In the genomic region with DNA sequence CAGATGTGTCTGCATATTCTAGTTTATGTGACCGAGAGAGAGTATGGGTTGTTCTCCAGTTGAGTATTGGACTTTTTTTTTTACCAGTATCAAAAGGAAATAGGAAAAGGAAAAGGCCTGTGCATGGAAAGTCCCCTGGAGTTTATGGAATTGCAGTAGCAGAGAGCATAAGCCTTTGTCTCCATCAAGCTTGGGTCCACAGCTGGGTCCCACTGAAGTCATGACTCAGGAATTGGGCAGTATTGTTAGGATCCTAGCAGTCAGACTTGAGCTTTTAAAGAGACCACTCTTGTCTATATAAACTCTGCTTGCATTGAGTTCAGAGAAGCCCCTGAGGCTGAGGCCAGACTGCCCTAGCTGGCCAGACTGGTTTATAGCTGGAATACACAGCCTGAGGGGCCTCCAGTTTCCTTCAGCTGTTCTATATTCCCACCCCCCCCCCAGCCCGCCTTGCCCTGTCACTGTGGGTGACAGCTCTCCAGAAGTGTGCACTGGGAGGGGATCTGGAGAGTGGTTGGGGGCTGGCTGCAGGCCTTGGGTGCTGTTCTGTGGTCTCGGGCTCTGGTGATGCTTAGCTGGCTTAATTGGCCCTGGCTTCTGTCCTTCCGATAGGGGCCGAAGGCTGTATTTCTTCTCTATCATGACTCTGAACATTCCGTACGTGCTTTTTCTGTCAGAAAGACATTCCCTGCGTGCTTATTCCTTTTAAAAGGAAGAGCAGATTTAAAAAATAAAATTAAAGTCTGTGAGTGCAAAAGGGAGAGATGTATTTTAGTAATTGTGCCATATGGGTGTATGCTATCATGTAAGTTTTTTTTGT, we compare ENCODE assay signal across 13 mouse cellular contexts.
DNase-seq lines count a peak whose midpoint lies in the region; ATAC-seq lines count a peak whose summit lies in the region.
"Had no signal": no experiment of that assay in that cellular context is flagged by ENCODE, and none has a peak within 500 bp of the region (broad histone marks: within the 10 kb centered on the region; RNA-seq: fewer than 3 reads in every experiment).

No protein-coding gene starts in this region.

- 74% methylated on average over 8 of the region's 8 CpGs for WGBS in neural tube, embryonic 12.5 days
- 52% methylated on average over 8 of the region's 8 CpGs for WGBS in stomach, embryonic 15.5 days

- no peak overlapping the region for H3K4me2 ChIP-seq in neural tube, embryonic 12.5 days (replicated peaks)
- no peak overlapping the region for H3K4me2 ChIP-seq in stomach, embryonic 15.5 days
- H3K4me2 ChIP-seq: forebrain, embryonic 13.5 days; limb, embryonic 13.5 days; neural tube, embryonic 15.5 days had no signal

- H3K27ac ChIP-seq in neural tube, embryonic 12.5 days: no peak overlapping the region
- peak overlapping the region; percentile 54 for H3K27ac ChIP-seq in stomach, embryonic 15.5 days
- H3K27ac ChIP-seq: forebrain, embryonic 13.5 days; limb, embryonic 13.5 days; neural tube, embryonic 15.5 days had no signal

- peak; percentile 16 for DNase-seq in heart, postnatal 4 days
- DNase-seq in heart, postnatal 14 days: no peak
- no peak for DNase-seq in neural tube, embryonic 10.5 days (ENCODE audit: extremely low spot score, low spot score)
- DNase-seq in forelimb bud, embryonic 11.5 days (ENCODE audit: low read depth, low spot score): peak; percentile 35
- DNase-seq in left cerebral cortex, postnatal 10 days (ENCODE audit: extremely low spot score in 1 of 2, low spot score in 2 of 2): no peak
- no peak for DNase-seq in layer of hippocampus, adult 11-12 months (ENCODE audit: low spot score)
- DNase-seq: cerebellum, postnatal 10 days; thymus, adult 18-20 months had no signal

- 0 out of 2 replicates have a peak, but pooled peaks cover 4% of the 10 kb centered on the region for H3K9me3 ChIP-seq in neural tube, embryonic 12.5 days
- no peaks in the 10 kb centered on the region for H3K9me3 ChIP-seq in stomach, embryonic 15.5 days
- H3K9me3 ChIP-seq: limb, embryonic 13.5 days; neural tube, embryonic 15.5 days had no signal

- ATAC-seq in neural tube, embryonic 12.5 days (ENCODE audit: low FRiP score, low read depth): peak; percentile 41
- peak; percentile 67 for ATAC-seq in stomach, embryonic 15.5 days (ENCODE audit: insufficient read depth, low FRiP score, low read depth)
- ATAC-seq: forebrain, embryonic 13.5 days had no signal

- H3K36me3 ChIP-seq in neural tube, embryonic 12.5 days: no peaks in the 10 kb centered on the region
- no peaks in the 10 kb centered on the region for H3K36me3 ChIP-seq in stomach, embryonic 15.5 days
- H3K36me3 ChIP-seq: limb, embryonic 13.5 days; neural tube, embryonic 15.5 days had no signal

- intact Hi-C loops in heart, postnatal 14 days (cut with DNase I): no loop called here
- intact Hi-C loops in left cerebral cortex, postnatal 10 days (cut with DNase I): no loop called here

- H3K4me1 ChIP-seq in neural tube, embryonic 12.5 days: no peaks in the 10 kb centered on the region
- peaks cover 10% of the 10 kb centered on the region for H3K4me1 ChIP-seq in stomach, embryonic 15.5 days
- H3K4me1 ChIP-seq: forebrain, embryonic 13.5 days; neural tube, embryonic 15.5 days had no signal

- no peaks in the 10 kb centered on the region for H3K27me3 ChIP-seq in neural tube, embryonic 12.5 days (replicated peaks)
- H3K27me3 ChIP-seq in stomach, embryonic 15.5 days (replicated peaks): no peaks in the 10 kb centered on the region
- H3K27me3 ChIP-seq: forebrain, embryonic 13.5 days; limb, embryonic 13.5 days; neural tube, embryonic 15.5 days had no signal

- no peak overlapping the region for H3K4me3 ChIP-seq in neural tube, embryonic 12.5 days
- H3K4me3 ChIP-seq in stomach, embryonic 15.5 days (replicated peaks): no peak overlapping the region
- H3K4me3 ChIP-seq: forebrain, embryonic 13.5 days; limb, embryonic 13.5 days; neural tube, embryonic 15.5 days had no signal

- H3K9ac ChIP-seq in neural tube, embryonic 12.5 days: no peak overlapping the region
- no peak overlapping the region for H3K9ac ChIP-seq in stomach, embryonic 15.5 days
- H3K9ac ChIP-seq: forebrain, embryonic 13.5 days; limb, embryonic 13.5 days; neural tube, embryonic 15.5 days had no signal

Comparison
In these comparisons a context has a peak if more than half of its experiments do, and no peak if none do; other contexts are left out.
1. DNase-seq: peak in heart, postnatal 4 days (single experiment) and forelimb bud, embryonic 11.5 days (single experiment); none in heart, postnatal 14 days (0 of 2), neural tube, embryonic 10.5 days (single experiment), left cerebral cortex, postnatal 10 days (0 of 2) and layer of hippocampus, adult 11-12 months (single experiment).